Mouse (Mus musculus) forebrain, embryonic 12.5 days (tissue): ENCODE results near the gene Igsf3. TPM values are rescaled to one million over a fixed set of nuclear protein-coding genes. Genes with fewer than 3 reads are reported as not detected.

Source experiments
- ATAC-seq: fragments of 200-750 bp; cut with Nextera tagmentation; 2 replicates; pipeline ENCODE4 v1.8.0; 2017; ENCODE audit warnings: moderate TSS enrichment; ENCODE audit not compliant: low FRiP score
- H3K27ac ChIP-seq: fragments of 300-500 bp; sonication (generic); 2 replicates; pipeline ENCODE4 v1.5.1; 2016; ENCODE audit warnings: mild to moderate bottlenecking
- H3K27me3 ChIP-seq: fragments of 300-500 bp; sonication (generic); 2 replicates; pipeline ENCODE4 v1.6.1; 2016; ENCODE audit warnings: mild to moderate bottlenecking
- H3K36me3 ChIP-seq: fragments of 300-500 bp; sonication (generic); replicated peaks from 2 replicates; pipeline ENCODE4 v1.6.1; 2016; ENCODE audit warnings: mild to moderate bottlenecking
- H3K4me1 ChIP-seq: fragments of 300-500 bp; sonication (generic); 2 replicates; pipeline ENCODE4 v1.6.1; 2016
- H3K4me2 ChIP-seq: fragments of 300-500 bp; sonication (generic); 2 replicates; pipeline ENCODE4 v1.6.1; 2016; ENCODE audit warnings: mild to moderate bottlenecking, moderate library complexity
- H3K4me3 ChIP-seq: fragments of 300-500 bp; sonication (generic); replicated peaks from 2 replicates; pipeline ENCODE4 v1.5.1; 2016; ENCODE audit warnings: mild to moderate bottlenecking
- H3K9ac ChIP-seq: fragments of 300-500 bp; sonication (generic); 2 replicates; pipeline ENCODE4 v1.6.1; 2016; ENCODE audit warnings: mild to moderate bottlenecking
- H3K9me3 ChIP-seq: fragments of 300-500 bp; sonication (generic); 2 replicates; pipeline ENCODE4 v1.6.1; 2016
- WGBS: fragments of 180-500 bp; shearing (Covaris S2); methylation state at CpG from one replicate; pipeline ENCODE4 v1.1.7; 2016; 5-methylcytosine and 5-hydroxymethylcytosine counted together
- polyA plus RNA-seq: library from polyadenylated mRNA; unstranded; fragments of >200 nt; fragmentation: Nextera tagmentation; extraction: Ambion mirVana; gene quantifications from 2 replicates; pipeline ENCODE4 v1.2.1, GENCODE M21; 2016

Gene Igsf3
- polyA plus RNA-seq, 1 experiment from 2014 or later, result 27.8 TPM

- Histone ChIP-seq H3K4me2 (no peak overlapping the region), H3K9ac (no peak overlapping the region), H3K9me3 (no peaks in the 10 kb centered on the region), H3K27ac (no peak overlapping the region), H3K4me3 (no peak overlapping the region), H3K36me3 (peaks cover 25% of the 10 kb centered on the region), H3K27me3 (no peaks in the 10 kb centered on the region), H3K4me1 (no peaks in the 10 kb centered on the region)
- 88% methylated on average over 12 of the region's 12 CpGs for WGBS
- no peak for ATAC-seq
Observed at GRCm38 (mm10) chr3:101437021-101437563, 60.2 kb downstream of the Igsf3 start.

DNA sequence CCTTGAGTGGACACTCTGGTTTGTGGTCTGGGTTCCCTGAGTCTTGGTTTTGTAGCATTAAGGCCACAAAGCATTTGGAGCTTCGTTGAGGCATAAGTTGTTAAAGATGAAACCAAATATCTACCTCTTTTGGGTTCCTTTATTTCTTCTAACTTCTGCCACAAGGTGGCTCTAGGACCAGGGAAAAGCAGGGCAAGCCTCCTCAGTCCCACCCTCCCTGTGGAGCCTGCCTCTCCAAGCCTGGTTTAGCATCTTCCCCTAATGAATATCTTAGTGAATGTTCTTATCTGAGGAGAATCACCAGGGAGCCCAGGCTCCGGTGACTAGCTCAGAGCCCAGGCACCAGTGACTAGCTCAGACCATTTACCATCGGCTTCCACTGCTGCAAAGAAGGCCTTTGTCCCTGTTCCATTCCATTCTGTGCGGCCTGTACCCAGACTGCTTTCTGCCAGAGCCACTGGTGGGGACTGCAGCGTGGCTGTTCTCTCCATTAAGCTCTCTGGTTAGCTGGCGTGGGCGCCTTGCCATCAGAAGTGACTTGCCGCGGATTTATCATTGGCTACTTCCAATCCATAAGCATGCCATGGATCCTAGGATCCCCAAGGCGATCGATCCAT is 66.5 kb downstream of the Igsf3 start:
- Histone ChIP-seq H3K4me2 (no peak overlapping the region), H3K4me3 (no peak overlapping the region), H3K36me3 (peaks cover 15% of the 10 kb centered on the region), H3K9me3 (no peaks in the 10 kb centered on the region), H3K4me1 (peaks cover 9% of the 10 kb centered on the region; the same call in 1 of the 2 replicates), H3K9ac (no peak overlapping the region), H3K27ac (no peak overlapping the region), H3K27me3 (no peaks in the 10 kb centered on the region)
- no peak for ATAC-seq
- WGBS, result 71% methylated on average over 11 of the region's 11 CpGs

- Histone ChIP-seq H3K27me3 (no peaks in the 10 kb centered on the region), H3K36me3 (peaks cover 13% of the 10 kb centered on the region), H3K4me1 (peaks cover 9% of the 10 kb centered on the region; the same call in 1 of the 2 replicates), H3K27ac (no peak overlapping the region), H3K4me2 (no peak overlapping the region), H3K9ac (no peak overlapping the region), H3K4me3 (no peak overlapping the region), H3K9me3 (no peaks in the 10 kb centered on the region)
- no peak for ATAC-seq
- WGBS, result 81% methylated on average over 8 of the region's 8 CpGs
Observed at GRCm38 (mm10) chr3:101444437-101444836, 67.6 kb downstream of the Igsf3 start.

GRCm38 (mm10) chr3:101447239-101447638 is 70.4 kb downstream of the Igsf3 start:
- H3K4me1 ChIP-seq, result peaks cover 12% of the 10 kb centered on the region; the same call in 1 of the 2 replicates
- WGBS, result 76% methylated on average over 4 of the region's 4 CpGs
- no peak overlapping the region for H3K9ac ChIP-seq
- no peak overlapping the region for H3K4me2 ChIP-seq
- no peaks in the 10 kb centered on the region for H3K9me3 ChIP-seq
- H3K4me3 ChIP-seq, result no peak overlapping the region
- no peaks in the 10 kb centered on the region; the same call in 1 of the 2 replicates for H3K36me3 ChIP-seq
- ATAC-seq, result no peak
- no peaks in the 10 kb centered on the region for H3K27me3 ChIP-seq
- no peak overlapping the region for H3K27ac ChIP-seq

GRCm38 (mm10) chr3:101448765-101449164 is 71.9 kb downstream of the Igsf3 start:
- Histone ChIP-seq H3K4me1 (peaks cover 9% of the 10 kb centered on the region; the same call in 1 of the 2 replicates), H3K4me3 (no peak overlapping the region), H3K4me2 (no peak overlapping the region), H3K27ac (no peak overlapping the region), H3K9me3 (no peaks in the 10 kb centered on the region), H3K27me3 (no peaks in the 10 kb centered on the region), H3K36me3 (no peaks in the 10 kb centered on the region; the same call in none of the 2 replicates), H3K9ac (no peak overlapping the region)
- 75% methylated on average over 3 of the region's 3 CpGs for WGBS
- ATAC-seq, result no peak

- Histone ChIP-seq H3K4me1 (0 out of 2 replicates have a peak, but pooled peaks cover 3% of the 10 kb centered on the region), H3K9me3 (no peaks in the 10 kb centered on the region), H3K9ac (no peak overlapping the region), H3K36me3 (peaks cover 20% of the 10 kb centered on the region), H3K27me3 (no peaks in the 10 kb centered on the region), H3K4me3 (no peak overlapping the region), H3K27ac (no peak overlapping the region), H3K4me2 (no peak overlapping the region)
- WGBS, result 91% methylated on average over 31 of the region's 31 CpGs
- no peak for ATAC-seq
Observed at GRCm38 (mm10) chr3:101450811-101451428, 74.0 kb downstream of the Igsf3 start.

DNA sequence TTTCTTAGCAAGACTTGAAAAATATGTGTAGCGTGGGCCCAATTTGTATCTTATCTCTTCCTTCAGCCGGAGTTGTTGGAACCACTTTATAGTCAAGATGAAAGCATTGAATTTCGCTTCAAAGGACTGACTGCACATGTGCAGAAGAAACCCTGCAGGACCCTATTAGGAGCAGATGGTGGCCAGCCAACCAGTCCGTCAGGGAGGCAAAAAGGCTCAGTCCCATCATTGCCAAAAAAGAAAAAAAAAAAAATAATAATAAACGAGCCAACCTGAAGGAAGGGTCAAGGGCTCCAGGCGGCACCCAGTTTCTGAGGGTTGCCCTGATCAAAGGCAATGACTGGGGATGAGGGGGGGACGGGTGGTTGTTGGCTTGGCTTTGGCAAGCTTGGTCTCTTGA is 83.7 kb downstream of the Igsf3 start:
- no peak overlapping the region for H3K27ac ChIP-seq
- 71% methylated on average over 7 of the region's 7 CpGs for WGBS

DNA sequence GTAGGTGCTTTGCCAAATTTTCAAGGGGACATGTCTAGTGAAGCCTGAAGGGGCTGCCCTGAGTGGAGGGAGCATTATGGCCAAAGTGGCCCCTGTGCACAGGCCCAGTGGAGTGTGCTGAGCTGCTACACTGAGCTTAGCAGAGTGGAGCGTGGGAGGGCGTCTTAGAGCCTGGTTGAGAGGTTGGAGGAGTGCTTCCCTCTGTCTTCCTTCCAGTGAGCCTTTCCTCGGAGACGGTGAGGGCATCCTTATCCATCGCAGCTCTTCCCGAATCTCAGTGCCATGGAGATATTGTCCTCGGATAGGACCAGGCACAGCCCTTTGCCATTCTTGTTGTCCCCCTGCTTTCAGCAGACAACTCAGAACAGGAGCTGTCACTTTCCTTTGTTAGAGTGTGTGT is 84.2 kb downstream of the Igsf3 start:
- 51% methylated on average over 7 of the region's 7 CpGs for WGBS
- Histone ChIP-seq H3K9me3 (no peaks in the 10 kb centered on the region), H3K36me3 (peaks cover 32% of the 10 kb centered on the region), H3K4me3 (no peak overlapping the region), H3K27ac (peak overlapping the region; percentile 59; the same call in 1 of the 2 replicates), H3K4me1 (peaks cover 19% of the 10 kb centered on the region), H3K27me3 (no peaks in the 10 kb centered on the region; the same call in 1 of the 2 replicates), H3K9ac (no peak overlapping the region), H3K4me2 (no peak overlapping the region)
- ATAC-seq, result no peak

More for the DNA sequence above, 83.7 kb downstream of the Igsf3 start:
- Histone ChIP-seq H3K9me3 (no peaks in the 10 kb centered on the region), H3K4me2 (no peak overlapping the region), H3K4me1 (peaks cover 19% of the 10 kb centered on the region), H3K9ac (no peak overlapping the region), H3K27me3 (no peaks in the 10 kb centered on the region; the same call in 1 of the 2 replicates), H3K36me3 (peaks cover 34% of the 10 kb centered on the region), H3K4me3 (no peak overlapping the region)
- no peak for ATAC-seq

GRCm38 (mm10) chr3:101461816-101462215 is 84.9 kb downstream of the Igsf3 start:
- 0 out of 2 replicates have a peak, but pooled peaks have one; percentile 41 for ATAC-seq
- 7% methylated on average over 8 of the region's 8 CpGs for WGBS
- Histone ChIP-seq H3K4me1 (peaks cover 19% of the 10 kb centered on the region), H3K4me3 (no peak overlapping the region), H3K9ac (no peak overlapping the region), H3K9me3 (no peaks in the 10 kb centered on the region), H3K4me2 (0 out of 2 replicates have a peak overlapping the region, but pooled peaks have one; percentile 23), H3K27me3 (no peaks in the 10 kb centered on the region; the same call in 1 of the 2 replicates), H3K27ac (peak overlapping the region; percentile 59), H3K36me3 (peaks cover 28% of the 10 kb centered on the region)

GRCm38 (mm10) chr3:101462294-101462693 is 85.4 kb downstream of the Igsf3 start:
- Histone ChIP-seq H3K27me3 (no peaks in the 10 kb centered on the region; the same call in 1 of the 2 replicates), H3K9ac (no peak overlapping the region), H3K36me3 (peaks cover 28% of the 10 kb centered on the region), H3K9me3 (no peaks in the 10 kb centered on the region), H3K4me2 (no peak overlapping the region), H3K4me3 (no peak overlapping the region), H3K4me1 (peaks cover 19% of the 10 kb centered on the region), H3K27ac (no peak overlapping the region)
- WGBS, result 27% methylated on average over 5 of the region's 5 CpGs
- ATAC-seq, result peak; percentile 79

DNA sequence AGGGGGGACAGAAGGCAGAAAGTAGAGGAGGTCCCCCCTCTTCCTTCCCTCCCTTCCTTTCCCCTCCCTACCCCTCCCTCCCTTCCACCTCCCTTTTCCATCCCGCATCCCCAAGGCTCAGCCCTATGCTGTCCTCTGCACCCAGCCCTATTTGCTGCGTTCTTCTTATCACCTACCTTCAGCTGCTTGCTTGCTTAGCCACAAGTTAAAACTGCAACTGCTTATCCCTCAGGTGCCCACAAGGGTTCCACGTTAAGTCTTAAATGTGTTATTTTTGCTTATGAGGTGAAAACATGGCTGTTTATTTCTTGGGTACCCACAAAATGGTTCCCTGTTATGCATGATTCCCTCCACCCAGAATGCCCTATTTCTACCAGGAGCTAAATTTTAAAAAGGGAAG is 86.6 kb downstream of the Igsf3 start:
- no peak overlapping the region for H3K4me2 ChIP-seq
- no peak overlapping the region for H3K27ac ChIP-seq
- ATAC-seq, result no peak
- H3K4me1 ChIP-seq, result peaks cover 21% of the 10 kb centered on the region
- 97% methylated on average over 3 of the region's 3 CpGs for WGBS
- no peak overlapping the region for H3K4me3 ChIP-seq
- peaks cover 18% of the 10 kb centered on the region for H3K36me3 ChIP-seq
- no peak overlapping the region for H3K9ac ChIP-seq
- H3K27me3 ChIP-seq, result no peaks in the 10 kb centered on the region; the same call in 1 of the 2 replicates
- H3K9me3 ChIP-seq, result no peaks in the 10 kb centered on the region

- WGBS, result 93% methylated on average over 9 of the region's 9 CpGs
- Histone ChIP-seq H3K4me2 (no peak overlapping the region), H3K36me3 (no peaks in the 10 kb centered on the region), H3K27ac (no peak overlapping the region), H3K9me3 (no peaks in the 10 kb centered on the region), H3K4me1 (0 out of 2 replicates have a peak, but pooled peaks cover 3% of the 10 kb centered on the region), H3K27me3 (no peaks in the 10 kb centered on the region), H3K4me3 (no peak overlapping the region), H3K9ac (no peak overlapping the region)
- no peak for ATAC-seq
Observed at GRCm38 (mm10) chr3:101469675-101470074, 92.8 kb downstream of the Igsf3 start.
